Mouse (Mus musculus): ENCODE results near the gene Rbm5. TPM values are rescaled to one million over a fixed set of nuclear protein-coding genes. Genes with fewer than 3 reads are reported as not detected.

Rbm5 gene
- polyA plus RNA-seq (2015; fragmentation: Nextera tagmentation; extraction: Ambion mirVana) = 37.8 and 41.7 TPM in 2 replicates

GRCm38 (mm10) chr9:107770374-107771290 lies at the start of gene Rbm5:
TSS of gene Rbm5 (minus strand) at chr9:107770996.
- Histone ChIP-seq H3K4me1 (ENCODE audit: insufficient read depth) (peaks cover 10% of the 10 kb centered on the region), H3K4me2 (ENCODE audit: low read depth, low read length) (peak within 1 kb of the TSS; percentile 67), H3K9me3 (ENCODE audit: low read length) (no peaks in the 10 kb centered on the region), H3K27ac (ENCODE audit: low read depth) (peak within 1 kb of the TSS; percentile 97), H3K36me3 (replicated peaks; ENCODE audit: insufficient read depth, low read length) (peaks cover 54% of the 10 kb centered on the region), H3K27me3 (ENCODE audit: insufficient read depth, low read length) (no peaks in the 10 kb centered on the region), H3K4me3 (ENCODE audit: low read depth, low read length) (peak within 1 kb of the TSS; percentile 96), H3K9ac (replicated peaks) (peak within 1 kb of the TSS; percentile 100)
- WGBS (ENCODE audit: insufficient replicate concordance) = under 1% methylated on average over 60 of the region's 60 CpGs
- DNase-seq (peak; percentile 95), ATAC-seq (peak; percentile 100)
- TF ChIP-seq CTCF (IDR thresholded peaks at IDR 0.05; ENCODE audit: low read depth) = no peak
- no peak; the same call in 1 of the 2 replicates for TF ChIP-seq EP300 (IDR thresholded peaks at IDR 0.05; ENCODE audit: low read depth)

GRCm38 (mm10) chr9:107812132-107812531 lies 41.3 kb upstream of the Rbm5 start:
- H3K36me3 ChIP-seq (replicated peaks; ENCODE audit: insufficient read depth, low read length) = peaks cover 18% of the 10 kb centered on the region
- H3K4me2 ChIP-seq (ENCODE audit: low read depth, low read length) = no peak overlapping the region
- no peaks in the 10 kb centered on the region for H3K9me3 ChIP-seq (ENCODE audit: low read length)
- no peak overlapping the region for H3K9ac ChIP-seq (replicated peaks)
- H3K4me1 ChIP-seq (ENCODE audit: insufficient read depth) = no peaks in the 10 kb centered on the region
- TF ChIP-seq EP300 (IDR thresholded peaks at IDR 0.05; ENCODE audit: low read depth) = no peak
- TF ChIP-seq CTCF (IDR thresholded peaks at IDR 0.05; ENCODE audit: low read depth) = peak; percentile 26; the same call in 1 of the 2 replicates
- no peaks in the 10 kb centered on the region for H3K27me3 ChIP-seq (ENCODE audit: insufficient read depth, low read length)
- ATAC-seq (no peak), DNase-seq (no peak)
- H3K4me3 ChIP-seq (ENCODE audit: low read depth, low read length) = no peak overlapping the region
- no peak overlapping the region for H3K27ac ChIP-seq (ENCODE audit: low read depth)
- WGBS (ENCODE audit: insufficient replicate concordance) = 83% methylated on average over 1 of the region's 1 CpGs

GRCm38 (mm10) chr9:107810985-107811384 lies 40.2 kb upstream of the Rbm5 start:
- Histone ChIP-seq H3K4me2 (ENCODE audit: low read depth, low read length) (no peak overlapping the region), H3K4me3 (ENCODE audit: low read depth, low read length) (no peak overlapping the region), H3K27me3 (ENCODE audit: insufficient read depth, low read length) (no peaks in the 10 kb centered on the region), H3K9ac (replicated peaks) (no peak overlapping the region), H3K4me1 (ENCODE audit: insufficient read depth) (no peaks in the 10 kb centered on the region), H3K27ac (ENCODE audit: low read depth) (no peak overlapping the region), H3K36me3 (replicated peaks; ENCODE audit: insufficient read depth, low read length) (peaks cover 16% of the 10 kb centered on the region), H3K9me3 (ENCODE audit: low read length) (no peaks in the 10 kb centered on the region)
- ATAC-seq = no peak
- 74% methylated on average over 2 of the region's 2 CpGs for WGBS (ENCODE audit: insufficient replicate concordance)
- no peak for DNase-seq
- TF ChIP-seq CTCF (IDR thresholded peaks at IDR 0.05; ENCODE audit: low read depth) = no peak
- TF ChIP-seq EP300 (IDR thresholded peaks at IDR 0.05; ENCODE audit: low read depth) = no peak

- no peaks in the 10 kb centered on the region for H3K27me3 ChIP-seq (ENCODE audit: insufficient read depth, low read length)
- 57% methylated on average over 6 of the region's 6 CpGs for WGBS (ENCODE audit: insufficient replicate concordance)
- H3K4me1 ChIP-seq (ENCODE audit: insufficient read depth) = no peaks in the 10 kb centered on the region
- peaks cover 53% of the 10 kb centered on the region for H3K36me3 ChIP-seq (replicated peaks; ENCODE audit: insufficient read depth, low read length)
- H3K4me2 ChIP-seq (ENCODE audit: low read depth, low read length) = no peak overlapping the region
- no peak for ATAC-seq
- no peak for DNase-seq
- TF ChIP-seq CTCF (IDR thresholded peaks at IDR 0.05; ENCODE audit: low read depth) (no peak), EP300 (IDR thresholded peaks at IDR 0.05; ENCODE audit: low read depth) (no peak)
- no peak overlapping the region for H3K9ac ChIP-seq (replicated peaks)
- no peaks in the 10 kb centered on the region for H3K9me3 ChIP-seq (ENCODE audit: low read length)
- H3K4me3 ChIP-seq (ENCODE audit: low read depth, low read length) = no peak overlapping the region
- H3K27ac ChIP-seq (ENCODE audit: low read depth) = no peak overlapping the region
Measured at GRCm38 (mm10) chr9:107791714-107792113, 20.9 kb upstream of the Rbm5 start.

- H3K4me3 ChIP-seq (ENCODE audit: low read depth, low read length) = no peak overlapping the region
- no peaks in the 10 kb centered on the region for H3K4me1 ChIP-seq (ENCODE audit: insufficient read depth)
- 78% methylated on average over 11 of the region's 11 CpGs for WGBS (ENCODE audit: insufficient replicate concordance)
- H3K36me3 ChIP-seq (replicated peaks; ENCODE audit: insufficient read depth, low read length) = peaks cover 69% of the 10 kb centered on the region
- H3K9ac ChIP-seq (replicated peaks) = no peak overlapping the region
- no peaks in the 10 kb centered on the region for H3K27me3 ChIP-seq (ENCODE audit: insufficient read depth, low read length)
- TF ChIP-seq EP300 (IDR thresholded peaks at IDR 0.05; ENCODE audit: low read depth) (no peak), CTCF (IDR thresholded peaks at IDR 0.05; ENCODE audit: low read depth) (no peak)
- no peak overlapping the region for H3K27ac ChIP-seq (ENCODE audit: low read depth)
- ATAC-seq (no peak), DNase-seq (no peak)
- no peak overlapping the region for H3K4me2 ChIP-seq (ENCODE audit: low read depth, low read length)
- no peaks in the 10 kb centered on the region for H3K9me3 ChIP-seq (ENCODE audit: low read length)
Measured at GRCm38 (mm10) chr9:107782536-107783203, 11.9 kb upstream of the Rbm5 start.

- ATAC-seq (no peak), DNase-seq (no peak)
- H3K9ac ChIP-seq (replicated peaks) = no peak overlapping the region
- H3K36me3 ChIP-seq (replicated peaks; ENCODE audit: insufficient read depth, low read length) = peaks cover 63% of the 10 kb centered on the region
- H3K4me3 ChIP-seq (ENCODE audit: low read depth, low read length) = no peak overlapping the region
- no peaks in the 10 kb centered on the region for H3K4me1 ChIP-seq (ENCODE audit: insufficient read depth)
- no peaks in the 10 kb centered on the region for H3K9me3 ChIP-seq (ENCODE audit: low read length)
- no peak overlapping the region for H3K4me2 ChIP-seq (ENCODE audit: low read depth, low read length)
- H3K27ac ChIP-seq (ENCODE audit: low read depth) = no peak overlapping the region
- no peaks in the 10 kb centered on the region for H3K27me3 ChIP-seq (ENCODE audit: insufficient read depth, low read length)
- no peak for TF ChIP-seq EP300 (IDR thresholded peaks at IDR 0.05; ENCODE audit: low read depth)
- TF ChIP-seq CTCF (IDR thresholded peaks at IDR 0.05; ENCODE audit: low read depth) = no peak
Measured at GRCm38 (mm10) chr9:107776809-107777208, 6.0 kb upstream of the Rbm5 start.

Data from liver, postnatal 0 days (tissue).